Mouse (Mus musculus): Measurements from ENCODE around the gene Olfr51.
"Not testable (repeated sequence)": the region's sequence is repeated elsewhere in the genome, so short reads cannot be mapped to it uniquely, and the experiment has no call there.

Olfr51 gene

DNA sequence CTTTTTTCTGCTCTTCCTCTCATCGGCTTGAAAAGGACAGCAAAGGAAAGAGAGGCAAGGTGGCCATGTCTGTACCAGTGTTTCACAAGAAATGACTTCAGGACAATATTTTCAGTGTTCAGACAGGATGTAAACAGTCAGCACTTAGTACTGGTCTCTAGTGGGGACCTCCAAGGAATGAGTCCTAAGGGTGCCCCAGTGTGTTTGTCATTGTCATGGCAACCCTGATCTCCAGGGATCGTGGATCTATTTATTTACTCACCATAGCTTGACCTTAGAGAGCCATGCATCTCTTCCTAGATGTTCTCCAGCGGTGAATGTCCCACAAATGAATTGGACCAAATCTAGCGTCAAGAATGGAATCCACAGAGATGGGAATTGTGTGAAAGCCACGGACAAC, at the start of gene Olfr51:
Gene Olfr51, plus strand, starts transcription at position 301 of the 400 bp plus-strand sequence.
- DNase-seq (ENCODE audit: low spot score): no peak

DNA sequence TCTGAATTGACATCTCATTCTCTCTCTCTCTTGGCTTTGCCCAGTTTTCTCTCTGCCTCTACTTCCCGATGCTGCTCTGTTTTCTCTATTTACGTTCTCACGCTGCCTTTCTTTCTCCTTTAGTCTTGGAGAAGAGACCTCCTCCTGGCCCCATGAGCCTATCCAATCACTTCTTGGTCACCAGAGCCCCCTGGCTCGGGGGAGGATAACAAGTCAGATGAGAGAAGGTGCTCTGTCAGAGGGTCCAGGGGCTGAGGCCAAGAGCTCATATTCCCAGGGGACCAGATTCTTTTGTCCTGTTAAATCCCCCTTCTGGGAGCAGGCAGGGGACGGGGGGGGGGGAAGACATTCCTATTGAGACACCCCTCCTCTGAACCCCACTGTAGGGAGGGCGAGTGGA, 49.7 kb upstream of the Olfr51 start, which contains the start of gene Prop1:
Gene Prop1, minus strand, starts transcription at position 101 of the 400 bp plus-strand sequence.
- DNase-seq (ENCODE audit: low spot score): no peak

GRCm38 (mm10) chr11:50964886-50965285, 38.5 kb upstream of the Olfr51 start:
- no peak for DNase-seq (ENCODE audit: low spot score)

DNA sequence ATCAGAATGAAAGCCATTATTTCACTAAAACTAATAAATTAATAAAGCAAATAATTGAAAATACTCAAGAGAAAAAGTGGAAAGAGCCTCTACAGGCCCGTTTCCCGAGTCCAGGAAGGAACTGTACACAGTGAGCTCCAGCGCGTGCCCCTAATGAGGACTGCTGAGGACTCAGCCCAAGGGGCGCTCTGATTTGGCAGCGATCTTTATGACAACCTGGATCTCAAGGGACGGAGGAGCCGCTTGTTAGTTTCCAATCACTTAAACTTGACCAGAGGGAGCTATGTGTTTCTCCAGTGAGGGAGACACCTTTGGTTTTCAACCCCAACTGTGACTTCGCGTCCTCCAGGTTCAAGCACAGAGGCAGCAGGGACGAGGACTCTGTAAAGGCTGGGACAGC, 37.2 kb upstream of the Olfr51 start, which contains the start of gene Olfr1378:
Gene Olfr1378, plus strand, starts transcription at position 301 of the 400 bp plus-strand sequence.
- no peak for DNase-seq (ENCODE audit: low spot score)

GRCm38 (mm10) chr11:50977216-50977615, 26.2 kb upstream of the Olfr51 start:
- DNase-seq (ENCODE audit: low spot score): no peak

GRCm38 (mm10) chr11:50981667-50982066, 21.7 kb upstream of the Olfr51 start, which contains the start of gene Olfr1377:
Gene Olfr1377, plus strand, starts transcription at chr11:50981967.
- DNase-seq (ENCODE audit: low spot score): no peak

DNA sequence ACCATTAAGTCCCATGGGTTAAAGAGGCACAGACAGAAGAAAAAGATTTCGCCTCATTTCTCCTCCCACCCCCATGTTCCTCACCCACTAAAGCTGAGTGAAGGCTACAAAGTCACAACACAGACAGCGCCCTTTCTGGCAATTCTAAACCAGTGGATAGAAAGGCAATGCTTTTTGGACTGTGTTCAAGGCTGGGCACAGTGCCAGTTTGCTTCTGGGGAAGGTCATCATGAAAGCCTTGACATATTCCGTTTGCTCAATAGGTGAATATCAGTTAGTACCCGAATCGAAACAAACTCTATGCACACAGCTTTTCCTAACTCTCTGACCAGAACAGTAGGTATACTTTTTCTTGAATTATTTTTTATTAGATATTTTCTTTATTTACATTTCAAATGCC, 8.4 kb downstream of the Olfr51 start:
- peak; percentile 24 for DNase-seq (ENCODE audit: low spot score)

DNA sequence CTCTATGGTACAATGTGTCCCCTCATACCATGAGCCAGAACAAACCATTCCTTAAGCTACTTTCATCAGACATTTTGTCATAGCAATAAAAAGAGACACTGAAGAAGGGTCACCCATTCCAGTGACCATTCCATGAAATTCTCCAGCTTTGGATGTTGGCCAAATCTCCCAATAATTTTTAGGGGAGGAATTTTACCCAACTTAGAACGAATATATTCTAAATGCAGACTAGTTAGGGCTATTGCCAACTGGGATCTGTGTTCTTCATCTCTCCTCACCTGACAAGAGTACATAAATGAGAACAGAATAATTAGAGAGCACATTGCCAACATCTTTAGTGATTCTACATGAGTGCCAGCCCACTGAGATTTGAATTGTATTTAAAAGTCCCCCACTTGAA, 10.5 kb downstream of the Olfr51 start, which contains the start of gene Olfr54:
Gene Olfr54, plus strand, starts transcription at position 301 of the 400 bp plus-strand sequence.
- DNase-seq (ENCODE audit: low spot score): no peak

DNA sequence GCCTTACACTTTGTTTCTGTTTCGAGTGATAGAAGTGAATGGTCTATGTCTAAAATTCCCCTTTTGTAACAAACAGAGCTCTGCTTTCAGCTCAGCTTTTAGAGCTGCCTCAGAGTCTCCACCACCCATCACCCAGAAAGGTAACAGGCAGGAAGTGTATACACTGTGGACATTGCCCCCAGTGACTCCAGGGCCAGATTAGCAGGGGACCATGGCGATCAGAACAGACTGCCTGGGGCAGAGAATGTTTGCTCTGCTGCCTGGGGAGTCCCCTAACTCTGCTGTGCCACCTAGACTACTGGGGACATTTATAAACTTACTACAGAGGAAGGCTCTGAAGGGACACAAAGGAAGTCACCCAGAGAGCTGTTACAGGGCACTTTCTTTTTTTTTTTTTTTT, 12.9 kb downstream of the Olfr51 start:
- DNase-seq (ENCODE audit: low spot score): no peak

- DNase-seq (ENCODE audit: low spot score): not testable (repeated sequence)
These were observed 23.4 kb downstream of the Olfr51 start for GRCm38 (mm10) chr11:51026811-51027210.

DNA sequence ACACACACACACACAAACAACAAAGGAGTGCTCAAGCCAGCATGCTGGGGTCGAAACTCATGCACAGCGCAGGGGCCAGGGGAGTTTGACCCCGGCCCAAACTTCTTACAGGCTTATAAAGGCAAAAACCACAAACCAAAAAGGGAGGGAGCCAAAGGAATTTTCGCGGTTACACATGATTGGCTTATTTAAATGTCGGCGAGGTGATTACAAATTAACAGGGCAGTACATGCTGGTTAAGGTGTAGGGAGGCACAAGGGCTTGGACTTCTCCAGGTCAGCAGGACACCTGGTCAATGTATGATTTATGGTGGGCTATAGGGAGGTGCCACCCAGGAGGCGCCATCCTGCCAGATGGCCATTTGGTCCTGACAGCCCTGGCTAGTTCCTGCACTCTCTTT, 26.0 kb downstream of the Olfr51 start:
- not testable (repeated sequence) for DNase-seq (ENCODE audit: low spot score)

GRCm38 (mm10) chr11:51030225-51030624, 26.8 kb downstream of the Olfr51 start:
- no peak for DNase-seq (ENCODE audit: low spot score)

GRCm38 (mm10) chr11:51032851-51033250, 29.5 kb downstream of the Olfr51 start:
- peak; percentile 48 for DNase-seq (ENCODE audit: low spot score)

DNA sequence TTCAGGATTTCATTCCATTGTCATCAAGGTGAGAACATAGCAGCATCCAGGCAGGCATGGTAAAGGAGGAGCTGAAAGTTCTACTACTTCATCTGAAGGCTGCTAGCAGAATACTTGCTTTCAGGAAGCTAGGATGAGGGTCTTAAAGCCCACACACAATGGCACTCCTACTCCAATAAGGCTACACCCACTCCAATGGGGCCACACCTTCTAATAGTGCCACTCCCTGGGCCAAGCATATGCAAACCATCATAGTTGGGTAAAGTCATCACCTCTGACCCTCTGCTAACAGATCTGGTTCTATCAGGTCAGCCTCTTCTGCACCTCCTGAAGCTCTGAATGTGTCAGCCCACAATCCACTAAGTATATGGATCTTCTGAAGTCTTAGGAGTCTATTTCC, 30.7 kb downstream of the Olfr51 start:
- not testable (repeated sequence) for DNase-seq (ENCODE audit: low spot score)

GRCm38 (mm10) chr11:51035951-51036350, 32.6 kb downstream of the Olfr51 start:
- peak; percentile 33 for DNase-seq (ENCODE audit: low spot score)

DNA sequence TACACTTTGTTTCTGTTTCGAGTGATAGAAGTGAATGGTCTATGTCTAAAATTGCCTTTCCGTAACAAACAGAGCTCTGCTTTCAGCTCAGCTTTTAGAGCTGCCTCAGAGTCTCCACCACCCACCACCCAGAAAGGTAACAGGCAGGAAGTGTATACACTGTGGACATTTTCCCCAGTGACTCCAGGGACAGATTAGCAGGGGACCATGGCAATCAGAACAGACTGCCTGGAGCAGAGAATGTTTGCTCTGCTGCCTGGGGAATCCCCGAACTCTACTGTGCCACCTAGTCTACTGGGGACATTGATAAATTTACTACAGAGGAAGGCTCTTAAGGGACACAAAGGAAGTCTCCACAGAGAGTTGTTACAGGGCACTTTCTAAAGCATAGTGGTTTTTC, 41.4 kb downstream of the Olfr51 start:
- not testable (repeated sequence) for DNase-seq (ENCODE audit: low spot score)

GRCm38 (mm10) chr11:51047809-51048208, 44.4 kb downstream of the Olfr51 start, which contains the start of gene Olfr1375:
Gene Olfr1375, plus strand, starts transcription at chr11:51048109.
- peak; percentile 13 for DNase-seq (ENCODE audit: low spot score)

GRCm38 (mm10) chr11:51051678-51052077, 48.3 kb downstream of the Olfr51 start:
- DNase-seq (ENCODE audit: low spot score): no peak

DNA sequence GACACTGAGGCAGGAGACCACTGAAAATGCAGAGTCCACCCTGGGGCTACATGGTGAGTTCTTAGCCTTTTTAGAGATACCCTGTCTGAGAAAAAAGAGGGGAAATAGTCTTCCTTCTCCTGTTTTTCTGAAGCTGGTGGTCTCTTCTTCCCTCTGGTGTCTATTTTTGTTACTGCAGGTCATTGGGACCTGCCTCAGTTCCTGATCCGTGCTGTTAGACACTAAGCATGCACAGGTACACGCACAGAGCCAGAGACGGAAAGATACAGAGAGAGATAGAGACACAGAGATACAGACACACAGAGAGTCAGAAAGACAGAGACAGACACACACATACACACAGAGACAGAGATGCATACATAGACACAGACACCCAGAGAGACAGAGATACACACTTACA, 49.8 kb downstream of the Olfr51 start:
- peak; percentile 10 for DNase-seq (ENCODE audit: low spot score)

DNA sequence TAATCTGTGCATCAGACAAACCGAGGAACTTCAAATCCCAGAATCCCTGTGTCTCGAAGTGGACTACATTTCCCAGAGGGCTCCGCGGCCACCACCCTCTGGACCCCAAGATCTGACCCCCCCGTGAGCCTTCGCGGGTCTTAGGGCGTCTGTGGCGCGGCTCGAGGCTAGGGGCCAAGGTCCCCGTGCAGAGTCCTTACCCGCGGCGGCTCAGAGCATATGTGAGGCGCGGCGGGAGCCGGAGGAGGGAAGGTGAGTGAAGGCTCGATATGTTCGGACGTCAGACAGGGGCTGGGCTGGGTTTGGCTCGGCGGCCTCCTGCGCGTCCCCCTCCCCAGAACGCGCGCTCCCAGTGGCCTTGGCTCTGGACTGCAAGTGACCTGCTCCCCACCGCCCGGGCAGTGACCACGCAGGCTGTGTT, 55.8 kb downstream of the Olfr51 start, which contains the start of gene Zfp354a:
Gene Zfp354a, plus strand, starts transcription at position 107 of the 421 bp plus-strand sequence.
- DNase-seq (ENCODE audit: low spot score): peak; percentile 54
